Mouse (Mus musculus) testis, adult 2 months (tissue): Measurements from ENCODE around the gene Cul4b.

Source experiments
- CTCF ChIP-seq: fragments of 200-500 bp; IDR thresholded peaks from 2 replicates; pipeline ENCODE4 v1.5.1; 2012; ENCODE audit warnings: low read depth, mild to moderate bottlenecking, inconsistent platforms, low read length, moderate library complexity; ENCODE audit not compliant: control insufficient read depth, insufficient read depth, insufficient replicate concordance
- POLR2A ChIP-seq: fragments of 200-500 bp; IDR thresholded peaks from 2 replicates; pipeline ENCODE4 v1.6.1; 2012; ENCODE audit warnings: low read depth, mild to moderate bottlenecking, inconsistent platforms, low read length, moderate library complexity; ENCODE audit not compliant: control insufficient read depth

- TF ChIP-seq POLR2A: no peak
- no peak for TF ChIP-seq CTCF
Measured at GRCm38 (mm10) chrX:38553255-38553654, 22.7 kb downstream of the Cul4b start.
